Mouse (Mus musculus) spleen, adult 2 months (tissue): ENCODE results near the gene Dclk1. TPM values are rescaled to one million over a fixed set of nuclear protein-coding genes. Genes with fewer than 3 reads are reported as not detected.

Source experiments
- DNase-seq, 2 experiments: peaks; one replicate each; pipeline versions ENCODE4 v3.0.0 to v3.0.0-alpha.2; 2012 to 2021; ENCODE audit warnings: low spot score in 2 of 2, low read depth in 1 of 2
- H3K27ac ChIP-seq: fragments of 200-500 bp; 2 replicates; pipeline ENCODE4 v1.5.1; 2012; ENCODE audit warnings: low read length, inconsistent platforms; ENCODE audit not compliant: insufficient read depth
- H3K27me3 ChIP-seq: fragments of 200-500 bp; 2 replicates; pipeline ENCODE4 v1.6.1; 2012; ENCODE audit warnings: mild to moderate bottlenecking, moderate library complexity, low read length, inconsistent platforms; ENCODE audit not compliant: control insufficient read depth, insufficient read depth
- H3K36me3 ChIP-seq: fragments of 200-500 bp; 2 replicates; pipeline ENCODE4 v1.6.1; 2012; ENCODE audit warnings: mild to moderate bottlenecking, low read length, inconsistent platforms; ENCODE audit not compliant: control insufficient read depth, insufficient read depth
- H3K4me1 ChIP-seq: fragments of 200-500 bp; 2 replicates; pipeline ENCODE4 v1.6.1; 2011; ENCODE audit warnings: inconsistent platforms; ENCODE audit not compliant: control insufficient read depth, insufficient read depth, insufficient read length
- H3K4me3 ChIP-seq: fragments of 200-500 bp; 2 replicates; pipeline ENCODE4 v1.5.1; 2011; ENCODE audit warnings: mild to moderate bottlenecking, inconsistent platforms; ENCODE audit not compliant: insufficient read depth, insufficient read length; ENCODE audit errors: extremely low read depth
- CTCF ChIP-seq: fragments of 200-500 bp; IDR thresholded peaks from 2 replicates; pipeline ENCODE4 v1.5.1; 2011; ENCODE audit warnings: mild to moderate bottlenecking, inconsistent platforms; ENCODE audit not compliant: insufficient read depth, insufficient read length, insufficient replicate concordance; ENCODE audit errors: extremely low read depth
- POLR2A ChIP-seq: fragments of 200-500 bp; IDR thresholded peaks from 2 replicates; pipeline ENCODE4 v1.6.1; 2011; ENCODE audit warnings: low read depth, low read length, inconsistent platforms
- WGBS: fragments of 180-500 bp; shearing (Covaris S2); methylation state at CpG from one replicate; pipeline ENCODE4 v1.1.7; 2018; 5-methylcytosine and 5-hydroxymethylcytosine counted together
- polyA plus RNA-seq: library from polyadenylated mRNA; depleted of rRNA; stranded (reverse); fragments of >200 nt; gene quantifications from 2 replicates; pipeline ENCODE4 v1.2.3, GENCODE M21; 2012

Gene Dclk1
- polyA plus RNA-seq, 1 experiment: 3.0 TPM

- Histone ChIP-seq H3K4me3 (no peak within 1 kb of the TSS), H3K27ac (no peak within 1 kb of the TSS), H3K27me3 (no peaks in the 10 kb centered on the region), H3K4me1 (no peaks in the 10 kb centered on the region), H3K36me3 (no peaks in the 10 kb centered on the region)
- DNase-seq: no peak
- TF ChIP-seq CTCF: no peak
- TF ChIP-seq POLR2A: no peak
- WGBS: 83% methylated on average over 2 of the region's 2 CpGs
Measured at GRCm38 (mm10) chr3:55472110-55472509, 229.9 kb downstream of the Dclk1 start, which contains the start of gene Gm21954. Gene Gm21954, minus strand, starts transcription at chr3:55472210.

- 76% methylated on average over 6 of the region's 6 CpGs for WGBS
- no peak for TF ChIP-seq POLR2A
- TF ChIP-seq CTCF: no peak
Measured at GRCm38 (mm10) chr3:55473146-55473545, 231.0 kb downstream of the Dclk1 start.

GRCm38 (mm10) chr3:55476694-55477093, 234.5 kb downstream of the Dclk1 start:
- Histone ChIP-seq H3K27ac (no peak overlapping the region), H3K4me3 (no peak overlapping the region), H3K4me1 (no peaks in the 10 kb centered on the region), H3K36me3 (no peaks in the 10 kb centered on the region), H3K27me3 (no peaks in the 10 kb centered on the region)
- 89% methylated on average over 7 of the region's 7 CpGs for WGBS
- DNase-seq: no peak
- no peak for TF ChIP-seq POLR2A
- no peak for TF ChIP-seq CTCF

More at GRCm38 (mm10) chr3:55473146-55473545, 231.0 kb downstream of the Dclk1 start:
- Histone ChIP-seq H3K36me3 (no peaks in the 10 kb centered on the region), H3K4me1 (no peaks in the 10 kb centered on the region), H3K27me3 (no peaks in the 10 kb centered on the region), H3K4me3 (no peak overlapping the region), H3K27ac (no peak overlapping the region)
- no peak for DNase-seq

GRCm38 (mm10) chr3:55479306-55479705, 237.1 kb downstream of the Dclk1 start:
- 93% methylated on average over 4 of the region's 4 CpGs for WGBS
- no peak for DNase-seq
- Histone ChIP-seq H3K36me3 (no peaks in the 10 kb centered on the region), H3K27me3 (no peaks in the 10 kb centered on the region), H3K4me1 (no peaks in the 10 kb centered on the region), H3K27ac (no peak overlapping the region), H3K4me3 (no peak overlapping the region)
- TF ChIP-seq CTCF (no peak), POLR2A (no peak)

- TF ChIP-seq CTCF: no peak
- TF ChIP-seq POLR2A: no peak
- 43% methylated on average over 1 of the region's 1 CpGs for WGBS
Measured at GRCm38 (mm10) chr3:55481140-55481539, 239.0 kb downstream of the Dclk1 start.

GRCm38 (mm10) chr3:55483328-55483727, 241.2 kb downstream of the Dclk1 start:
- Histone ChIP-seq H3K27ac (no peak overlapping the region), H3K4me3 (no peak overlapping the region), H3K4me1 (no peaks in the 10 kb centered on the region), H3K36me3 (no peaks in the 10 kb centered on the region), H3K27me3 (no peaks in the 10 kb centered on the region)
- DNase-seq: no peak
- 79% methylated on average over 4 of the region's 4 CpGs for WGBS
- TF ChIP-seq POLR2A (no peak), CTCF (no peak)

More at GRCm38 (mm10) chr3:55481140-55481539, 239.0 kb downstream of the Dclk1 start:
- DNase-seq: no peak
- no peaks in the 10 kb centered on the region for H3K27me3 ChIP-seq
- H3K27ac ChIP-seq: no peak overlapping the region
- no peak overlapping the region for H3K4me3 ChIP-seq
- H3K4me1 ChIP-seq: no peaks in the 10 kb centered on the region
- H3K36me3 ChIP-seq: no peaks in the 10 kb centered on the region

- H3K36me3 ChIP-seq: no peaks in the 10 kb centered on the region
- no peaks in the 10 kb centered on the region for H3K4me1 ChIP-seq
- WGBS: 81% methylated on average over 12 of the region's 12 CpGs
- H3K27me3 ChIP-seq: no peaks in the 10 kb centered on the region
- DNase-seq: no peak
- H3K27ac ChIP-seq: no peak overlapping the region
- no peak overlapping the region for H3K4me3 ChIP-seq
- TF ChIP-seq CTCF (no peak), POLR2A (no peak)
Measured at GRCm38 (mm10) chr3:55489231-55489990, 247.2 kb downstream of the Dclk1 start.
